Mouse (Mus musculus): Measurements from ENCODE around the gene Pan3. TPM values are rescaled to one million over a fixed set of nuclear protein-coding genes. Genes with fewer than 3 reads are reported as not detected.
A peak's percentile ranks its signal among the peaks of the same experiment; 100 is the strongest.

Gene Pan3
- total RNA-seq (2014; rRNA removed; ENCODE audit: low replicate concordance) (63.9 and 66.0 TPM in 2 replicates), polyA plus RNA-seq (2015; fragmentation: Nextera tagmentation; extraction: Ambion mirVana) (28.0 and 28.4 TPM in 2 replicates)

DNA sequence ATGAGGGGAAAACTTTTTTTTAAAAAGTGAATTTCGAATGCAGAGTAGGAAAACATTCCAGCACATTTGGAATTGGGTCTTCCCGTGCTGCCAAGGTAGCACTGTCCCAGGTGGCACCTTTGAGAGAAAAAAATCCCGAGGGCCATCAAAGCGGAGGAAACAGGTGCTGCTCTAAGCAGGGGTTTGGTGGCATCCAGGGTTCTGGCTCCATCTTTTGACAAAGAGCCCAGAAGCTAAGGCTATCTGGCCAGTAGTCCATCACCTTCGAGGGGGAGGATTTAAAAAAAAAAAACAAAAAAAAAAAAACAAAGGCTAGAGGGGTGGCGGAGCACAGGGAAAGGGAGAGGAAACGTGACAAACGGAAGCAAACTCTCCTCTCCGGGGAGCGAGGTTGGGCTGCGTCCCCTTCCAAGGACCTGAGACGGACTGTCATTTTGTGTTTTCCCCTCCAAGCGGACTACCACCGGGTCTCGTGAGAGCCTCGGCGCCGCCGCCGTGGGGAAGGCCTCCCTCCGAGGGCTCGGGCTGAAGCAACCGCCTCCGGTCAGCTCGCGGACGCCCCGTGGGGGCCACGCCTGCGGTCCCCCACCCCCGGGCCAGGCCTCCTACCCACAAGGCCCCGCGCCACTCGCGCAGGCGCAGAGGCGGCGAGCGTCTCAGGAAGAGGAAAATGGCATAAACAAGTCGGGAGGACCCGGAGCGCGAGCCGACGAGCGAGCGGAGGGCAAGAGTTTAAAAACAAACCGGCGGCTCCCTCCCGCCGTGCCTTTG is at the start of gene Pan3:
TSS of gene Pan3 (plus strand) at position 627 of the 771 bp plus-strand sequence.
- ATAC-seq (ENCODE audit: insufficient read depth, low read depth) (peak; percentile 91), DNase-seq (ENCODE audit: low spot score) (peak; percentile 87)
- Histone ChIP-seq H3K36me3 (replicated peaks; ENCODE audit: control insufficient read depth, insufficient read depth, low read length) (no peaks in the 10 kb centered on the region), H3K27me3 (ENCODE audit: control insufficient read depth, insufficient read depth, low read length) (no peaks in the 10 kb centered on the region), H3K4me3 (ENCODE audit: low read depth, low read length) (peak within 1 kb of the TSS; percentile 99), H3K4me1 (ENCODE audit: control insufficient read depth, insufficient read depth) (peaks cover 21% of the 10 kb centered on the region), H3K9ac (replicated peaks; ENCODE audit: low read depth, low read length) (peak within 1 kb of the TSS; percentile 98), H3K4me2 (ENCODE audit: low read depth, low read length) (peak within 1 kb of the TSS; percentile 82), H3K9me3 (replicated peaks; ENCODE audit: control insufficient read depth, low read length) (no peaks in the 10 kb centered on the region), H3K27ac (ENCODE audit: low read depth) (peak within 1 kb of the TSS; percentile 99)
- under 1% methylated on average over 44 of the region's 51 CpGs for WGBS
- TF ChIP-seq EP300 (IDR thresholded peaks at IDR 0.05; ENCODE audit: low read depth), result peak; percentile 37; the same call in 1 of the 2 replicates
- TF ChIP-seq CTCF (IDR thresholded peaks at IDR 0.05; ENCODE audit: low read depth), result no peak

DNA sequence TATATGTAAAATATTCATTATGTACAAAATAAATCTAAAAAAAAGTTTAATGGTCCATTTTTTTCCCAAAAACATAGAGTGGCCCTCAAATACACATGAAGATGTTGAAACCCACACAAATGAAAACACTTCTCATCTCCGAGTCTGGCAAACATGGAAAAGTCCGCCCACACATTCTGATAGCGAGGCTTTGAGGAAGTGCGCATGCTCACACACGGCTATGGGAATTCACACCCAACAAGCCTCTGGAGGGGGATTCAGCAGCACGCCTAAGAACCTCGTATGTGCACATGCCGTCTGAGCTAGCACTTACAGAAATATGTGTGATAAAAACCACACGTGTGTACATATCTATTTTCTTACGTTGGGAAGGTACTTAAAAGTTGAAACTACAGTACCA is 48.6 kb upstream of the Pan3 start:
- H3K4me1 ChIP-seq (ENCODE audit: control insufficient read depth, insufficient read depth), result no peaks in the 10 kb centered on the region
- H3K4me2 ChIP-seq (ENCODE audit: low read depth, low read length), result no peak overlapping the region
- no peaks in the 10 kb centered on the region for H3K36me3 ChIP-seq (replicated peaks; ENCODE audit: control insufficient read depth, insufficient read depth, low read length)
- DNase-seq (ENCODE audit: low spot score) (no peak), ATAC-seq (ENCODE audit: insufficient read depth, low read depth) (no peak)
- H3K9me3 ChIP-seq (replicated peaks; ENCODE audit: control insufficient read depth, low read length), result no peaks in the 10 kb centered on the region
- no peak overlapping the region for H3K27ac ChIP-seq (ENCODE audit: low read depth)
- no peak for TF ChIP-seq EP300 (IDR thresholded peaks at IDR 0.05; ENCODE audit: low read depth)
- H3K9ac ChIP-seq (replicated peaks; ENCODE audit: low read depth, low read length), result no peak overlapping the region
- WGBS, result 55% methylated on average over 10 of the region's 10 CpGs
- no peaks in the 10 kb centered on the region for H3K27me3 ChIP-seq (ENCODE audit: control insufficient read depth, insufficient read depth, low read length)
- H3K4me3 ChIP-seq (ENCODE audit: low read depth, low read length), result no peak overlapping the region

DNA sequence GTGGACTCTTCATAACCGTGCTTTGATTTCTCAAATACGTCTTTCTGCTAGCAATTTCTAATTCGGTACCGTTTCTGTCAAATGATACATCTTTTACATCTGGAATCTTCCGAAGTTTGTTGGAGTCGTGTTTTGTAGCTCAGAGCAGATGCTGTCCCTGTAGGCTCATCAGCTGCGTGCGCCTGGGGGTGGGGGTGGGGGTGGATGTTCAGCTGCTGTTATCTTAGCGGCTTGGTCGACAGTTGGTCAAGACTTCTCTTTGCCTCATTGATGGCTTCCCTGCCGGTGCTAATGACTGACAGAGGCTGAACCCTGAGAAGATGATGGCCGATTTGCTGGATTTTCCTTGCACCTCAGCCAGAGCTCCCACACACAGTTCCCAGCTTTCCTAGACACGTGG is 43.1 kb upstream of the Pan3 start:
- 67% methylated on average over 13 of the region's 13 CpGs for WGBS

DNA sequence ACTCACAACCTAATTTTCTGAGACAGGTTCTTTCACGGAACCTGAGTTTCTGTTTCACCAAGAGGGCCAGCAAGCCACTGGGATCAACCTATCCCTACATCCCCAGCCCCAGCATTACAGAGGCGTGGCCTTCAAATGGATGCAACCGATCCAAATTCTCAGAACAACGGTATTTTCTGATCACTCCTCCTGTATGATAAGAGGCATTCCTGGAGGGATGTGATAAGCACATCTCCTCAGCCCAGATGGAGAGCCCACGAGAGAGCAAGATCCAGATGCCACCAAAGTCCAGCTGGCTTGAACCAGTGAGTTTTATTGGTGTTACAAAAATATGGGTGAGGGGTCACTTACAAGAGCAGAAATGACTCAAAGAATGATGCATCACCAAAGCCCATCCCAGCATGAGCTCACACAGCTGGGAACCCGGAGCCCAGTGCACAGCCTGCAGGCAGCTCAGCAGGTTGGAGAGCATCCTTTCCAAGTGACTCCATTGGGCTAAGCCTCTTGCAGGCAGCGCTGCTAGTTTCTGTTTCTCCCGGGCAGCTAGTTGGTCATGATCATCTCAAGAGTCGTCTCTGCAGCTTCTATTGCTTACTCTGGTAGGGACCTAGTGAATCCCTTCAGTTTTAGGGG is 41.5 kb upstream of the Pan3 start:
- TF ChIP-seq EP300 (IDR thresholded peaks at IDR 0.05; ENCODE audit: low read depth) (no peak), CTCF (IDR thresholded peaks at IDR 0.05; ENCODE audit: low read depth) (no peak)
- no peak overlapping the region for H3K27ac ChIP-seq (ENCODE audit: low read depth)
- ATAC-seq (ENCODE audit: insufficient read depth, low read depth) (no peak), DNase-seq (ENCODE audit: low spot score) (no peak)
- no peak overlapping the region for H3K9ac ChIP-seq (replicated peaks; ENCODE audit: low read depth, low read length)
- H3K4me3 ChIP-seq (ENCODE audit: low read depth, low read length), result no peak overlapping the region
- H3K9me3 ChIP-seq (replicated peaks; ENCODE audit: control insufficient read depth, low read length), result no peaks in the 10 kb centered on the region
- H3K4me1 ChIP-seq (ENCODE audit: control insufficient read depth, insufficient read depth), result no peaks in the 10 kb centered on the region
- H3K36me3 ChIP-seq (replicated peaks; ENCODE audit: control insufficient read depth, insufficient read depth, low read length), result no peaks in the 10 kb centered on the region
- no peaks in the 10 kb centered on the region for H3K27me3 ChIP-seq (ENCODE audit: control insufficient read depth, insufficient read depth, low read length)
- no peak overlapping the region for H3K4me2 ChIP-seq (ENCODE audit: low read depth, low read length)
- 55% methylated on average over 9 of the region's 9 CpGs for WGBS

More for the DNA sequence above, 43.1 kb upstream of the Pan3 start:
- Histone ChIP-seq H3K4me3 (ENCODE audit: low read depth, low read length) (no peak overlapping the region), H3K9ac (replicated peaks; ENCODE audit: low read depth, low read length) (no peak overlapping the region), H3K4me2 (ENCODE audit: low read depth, low read length) (no peak overlapping the region), H3K27ac (ENCODE audit: low read depth) (no peak overlapping the region), H3K36me3 (replicated peaks; ENCODE audit: control insufficient read depth, insufficient read depth, low read length) (no peaks in the 10 kb centered on the region), H3K4me1 (ENCODE audit: control insufficient read depth, insufficient read depth) (no peaks in the 10 kb centered on the region), H3K27me3 (ENCODE audit: control insufficient read depth, insufficient read depth, low read length) (no peaks in the 10 kb centered on the region), H3K9me3 (replicated peaks; ENCODE audit: control insufficient read depth, low read length) (no peaks in the 10 kb centered on the region)
- ATAC-seq (ENCODE audit: insufficient read depth, low read depth) (no peak), DNase-seq (ENCODE audit: low spot score) (no peak)
- TF ChIP-seq CTCF (IDR thresholded peaks at IDR 0.05; ENCODE audit: low read depth), result no peak
- TF ChIP-seq EP300 (IDR thresholded peaks at IDR 0.05; ENCODE audit: low read depth), result no peak

DNA sequence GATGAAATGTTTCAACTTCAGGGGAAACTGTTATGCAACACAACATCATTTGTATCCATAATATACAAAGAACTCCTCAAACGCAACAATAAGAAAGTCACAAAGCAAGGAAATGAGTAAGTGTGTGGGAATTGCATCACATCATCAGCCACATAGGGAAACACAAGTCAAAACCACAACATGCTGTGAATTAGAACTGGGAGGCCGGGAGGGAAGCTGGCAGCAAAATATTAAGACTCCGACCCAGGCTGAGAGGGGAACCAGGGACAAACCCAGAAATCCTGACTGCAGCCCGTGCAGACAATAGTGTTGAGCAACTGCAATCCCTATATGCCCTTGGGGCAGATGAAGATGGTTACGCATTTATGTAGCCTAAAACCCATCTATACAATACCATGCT is 40.9 kb upstream of the Pan3 start:
- no peak for ATAC-seq (ENCODE audit: insufficient read depth, low read depth)
- Histone ChIP-seq H3K27ac (ENCODE audit: low read depth) (no peak overlapping the region), H3K4me2 (ENCODE audit: low read depth, low read length) (no peak overlapping the region), H3K9me3 (replicated peaks; ENCODE audit: control insufficient read depth, low read length) (no peaks in the 10 kb centered on the region), H3K9ac (replicated peaks; ENCODE audit: low read depth, low read length) (no peak overlapping the region), H3K36me3 (replicated peaks; ENCODE audit: control insufficient read depth, insufficient read depth, low read length) (no peaks in the 10 kb centered on the region), H3K4me1 (ENCODE audit: control insufficient read depth, insufficient read depth) (no peaks in the 10 kb centered on the region), H3K27me3 (ENCODE audit: control insufficient read depth, insufficient read depth, low read length) (no peaks in the 10 kb centered on the region), H3K4me3 (ENCODE audit: low read depth, low read length) (no peak overlapping the region)
- DNase-seq (ENCODE audit: low spot score), result no peak
- 73% methylated on average over 5 of the region's 5 CpGs for WGBS
- TF ChIP-seq EP300 (IDR thresholded peaks at IDR 0.05; ENCODE audit: low read depth), result no peak
- no peak for TF ChIP-seq CTCF (IDR thresholded peaks at IDR 0.05; ENCODE audit: low read depth)

Measured in heart, postnatal 0 days (tissue).